Mouse (Mus musculus) retina, adult 2 months (tissue): ENCODE data around the gene Gm20696.

Source experiments
- DNase-seq: peaks from one replicate; pipeline ENCODE4 v3.0.0-alpha.2; 2012; ENCODE audit warnings: low read depth, low spot score

Gene Gm20696

GRCm38 (mm10) chr6:99485217-99485883 is 181.2 kb downstream of the Gm20696 start:
- no peak for DNase-seq

GRCm38 (mm10) chr6:99484884-99485216 is 181.7 kb downstream of the Gm20696 start:
- DNase-seq: no peak

- no peak for DNase-seq
These were observed 182.3 kb downstream of the Gm20696 start for GRCm38 (mm10) chr6:99484197-99484725.

- DNase-seq: no peak
These were observed 183.0 kb downstream of the Gm20696 start for GRCm38 (mm10) chr6:99483556-99483955.

GRCm38 (mm10) chr6:99481568-99481967 is 185.0 kb downstream of the Gm20696 start:
- DNase-seq: no peak

- DNase-seq: no peak
These were observed 187.5 kb downstream of the Gm20696 start for GRCm38 (mm10) chr6:99478873-99479650.

- no peak for DNase-seq
These were observed 191.6 kb downstream of the Gm20696 start for GRCm38 (mm10) chr6:99475040-99475439.

GRCm38 (mm10) chr6:99470906-99471305 is 195.7 kb downstream of the Gm20696 start:
- DNase-seq: no peak

- no peak for DNase-seq
These were observed 197.3 kb downstream of the Gm20696 start for GRCm38 (mm10) chr6:99469134-99469834.

- DNase-seq: no peak
These were observed 198.8 kb downstream of the Gm20696 start for GRCm38 (mm10) chr6:99467831-99468230.

- DNase-seq: no peak
These were observed 199.5 kb downstream of the Gm20696 start for GRCm38 (mm10) chr6:99467109-99467508.

- DNase-seq: no peak
These were observed 200.2 kb downstream of the Gm20696 start for GRCm38 (mm10) chr6:99466354-99466753.

GRCm38 (mm10) chr6:99464449-99464848 is 202.1 kb downstream of the Gm20696 start:
- no peak for DNase-seq

GRCm38 (mm10) chr6:99463906-99464305 is 202.7 kb downstream of the Gm20696 start:
- DNase-seq: no peak

- no peak for DNase-seq
These were observed 207.8 kb downstream of the Gm20696 start for GRCm38 (mm10) chr6:99458775-99459174.

- DNase-seq: no peak
These were observed 212.7 kb downstream of the Gm20696 start for GRCm38 (mm10) chr6:99453763-99454520.

- no peak for DNase-seq
These were observed 213.9 kb downstream of the Gm20696 start for GRCm38 (mm10) chr6:99452638-99453185.

- DNase-seq: no peak
These were observed 215.1 kb downstream of the Gm20696 start for GRCm38 (mm10) chr6:99451479-99451878.

- no peak for DNase-seq
These were observed 219.2 kb downstream of the Gm20696 start for GRCm38 (mm10) chr6:99447447-99447846.

- DNase-seq: no peak
These were observed 219.7 kb downstream of the Gm20696 start for GRCm38 (mm10) chr6:99446801-99447415.

GRCm38 (mm10) chr6:99443460-99443859 is 223.1 kb downstream of the Gm20696 start:
- DNase-seq: no peak
